Mouse (Mus musculus) Patski (cell line): ENCODE data around the gene Proser3. TPM values are rescaled to one million over a fixed set of nuclear protein-coding genes. Genes with fewer than 3 reads are reported as not detected.

ENCODE experiments used
- ATAC-seq: fragments of 100-300 bp; one replicate; pipeline ENCODE4 v1.8.0; 2021
- CTCF ChIA-PET: fragments of 350-600 bp; sonication (Branson Sonifier 250); formaldehyde crosslinking; loops from one replicate; lab custom pipeline; 2022; ENCODE audit warnings: inconsistent platforms; lab: Charles Lee
- POLR2A ChIA-PET: fragments of 350-600 bp; sonication (Branson Sonifier 250); formaldehyde crosslinking; loops from one replicate; lab custom pipeline; 2022; ENCODE audit warnings: antibody characterized with exemption, inconsistent platforms; lab: Charles Lee
- DNase-seq: peaks from one replicate; pipeline ENCODE4 v3.0.0-alpha.2; 2011; ENCODE audit warnings: low read depth, low spot score
- H3K27me3 ChIP-seq: fragments of 371-371 bp; one replicate; pipeline ENCODE4 v1.5.1; 2021
- CTCF ChIP-seq: fragments of 100-300 bp; IDR thresholded peaks from one replicate; pipeline ENCODE4 v1.5.1; 2021
- in situ Hi-C: fragments of 300-500 bp; cut with MboI; formaldehyde crosslinking; loops from 3 replicates; pipeline ENCODE4 v1.11.1; 2018; ENCODE audit warnings: low pct_unique_long_range_greater_than_20kb, mixed read lengths
- polyA plus RNA-seq: library from polyadenylated mRNA; unstranded; gene quantifications from one replicate; pipeline ENCODE4 v1.2.3, GENCODE M21; 2021

Gene Proser3
- polyA plus RNA-seq, 1 experiment from 2014 or later = 19.5 TPM

DNA sequence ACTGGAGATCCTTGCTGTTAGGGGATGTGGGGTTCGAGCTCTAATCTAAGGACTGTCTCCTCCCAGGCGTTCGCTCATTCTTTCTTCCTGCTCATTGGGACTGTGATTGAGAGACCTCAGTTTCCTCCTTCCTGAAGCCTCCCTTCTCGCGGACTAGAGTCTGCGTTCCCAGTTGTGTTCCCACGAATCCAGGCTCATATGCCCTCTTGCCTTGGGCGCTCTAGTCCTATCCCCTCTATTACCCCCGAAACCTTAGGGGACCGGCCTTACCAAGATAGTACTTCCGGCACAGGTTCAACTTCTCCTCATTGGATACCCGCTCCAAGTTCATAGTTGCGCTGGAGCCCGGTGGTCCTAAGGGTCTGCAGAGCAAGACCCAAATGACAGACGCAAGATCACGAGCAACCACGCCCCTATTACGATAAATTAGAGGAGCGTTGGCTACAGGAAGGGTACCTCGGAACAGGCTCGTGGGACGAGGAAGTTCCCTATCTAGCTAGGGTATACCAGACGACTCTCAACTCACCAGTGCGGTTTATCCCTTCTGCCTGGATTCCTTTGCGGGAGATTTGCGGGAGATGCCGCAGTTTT is 10.5 kb upstream of the Proser3 start:
- DNase-seq (no peak), ATAC-seq (no peak)
- in situ Hi-C loops = no loop called here
- ChIA-PET POLR2A (interaction anchor here (1.1 kb wide), 1 partner anchor 10 kb away, joined by 3 read pairs; no protein-coding TSS in a partner anchor), CTCF (no interaction called here)
- no peaks in the 10 kb centered on the region for H3K27me3 ChIP-seq
- no peak for TF ChIP-seq CTCF

DNA sequence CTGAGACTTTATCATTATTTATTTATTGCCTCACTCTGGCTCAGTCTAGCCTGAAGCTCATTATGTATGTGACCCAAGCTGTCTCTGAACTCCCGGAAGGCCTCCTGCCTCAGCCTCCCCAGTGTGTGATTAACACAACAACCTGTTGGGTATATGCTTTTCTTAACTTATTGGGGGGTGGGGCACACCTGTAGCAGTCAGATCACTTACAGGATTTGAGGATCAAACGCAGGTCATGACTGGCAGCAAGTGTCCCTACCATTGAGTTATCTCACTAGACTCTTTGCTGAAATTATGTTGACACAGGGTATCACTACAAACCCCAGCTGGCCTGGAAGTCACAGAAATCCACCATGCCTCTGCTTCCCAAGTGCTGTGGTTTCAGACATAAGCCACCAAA is 8.2 kb upstream of the Proser3 start:
- in situ Hi-C loops = no loop called here

DNA sequence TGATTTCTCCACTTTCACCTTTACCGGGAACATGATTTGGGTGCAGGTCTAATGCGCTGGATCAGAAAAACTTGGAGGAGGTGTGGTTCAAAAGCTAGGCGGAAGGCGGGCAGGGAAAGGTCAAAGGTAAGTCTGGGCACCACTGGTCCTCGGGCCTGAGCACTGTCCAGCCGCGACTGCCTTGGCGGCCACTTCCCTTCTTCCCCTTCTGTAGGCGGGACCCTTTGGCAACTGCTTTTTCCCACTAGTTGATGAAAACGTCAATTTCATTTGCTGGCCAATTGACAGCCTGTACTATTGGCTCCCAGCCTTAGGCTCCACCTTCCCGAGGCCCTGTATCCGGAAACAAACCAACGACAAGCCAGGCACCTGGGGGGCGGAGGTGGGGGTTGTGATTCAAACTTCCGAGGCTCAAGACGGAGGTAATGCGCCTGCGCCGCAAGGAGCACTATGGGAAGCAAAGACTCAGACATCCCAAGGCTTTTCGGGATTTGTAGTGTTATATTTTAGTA is 7.4 kb upstream of the Proser3 start, which contains the start of gene Lin37:
TSS of gene Lin37 (minus strand) at position 396 of the 512 bp plus-strand sequence.
- CTCF ChIA-PET = no interaction called here
- peak; percentile 83 for ATAC-seq
- no peak for TF ChIP-seq CTCF

More for the DNA sequence above, 8.2 kb upstream of the Proser3 start:
- ChIA-PET POLR2A (interaction anchor here (0.5 kb wide), 1 partner anchor 203 kb away, joined by 3 read pairs; no protein-coding TSS in a partner anchor), CTCF (no interaction called here)
- DNase-seq = no peak
- no peak for TF ChIP-seq CTCF
- no peak for ATAC-seq
- no peaks in the 10 kb centered on the region for H3K27me3 ChIP-seq

DNA sequence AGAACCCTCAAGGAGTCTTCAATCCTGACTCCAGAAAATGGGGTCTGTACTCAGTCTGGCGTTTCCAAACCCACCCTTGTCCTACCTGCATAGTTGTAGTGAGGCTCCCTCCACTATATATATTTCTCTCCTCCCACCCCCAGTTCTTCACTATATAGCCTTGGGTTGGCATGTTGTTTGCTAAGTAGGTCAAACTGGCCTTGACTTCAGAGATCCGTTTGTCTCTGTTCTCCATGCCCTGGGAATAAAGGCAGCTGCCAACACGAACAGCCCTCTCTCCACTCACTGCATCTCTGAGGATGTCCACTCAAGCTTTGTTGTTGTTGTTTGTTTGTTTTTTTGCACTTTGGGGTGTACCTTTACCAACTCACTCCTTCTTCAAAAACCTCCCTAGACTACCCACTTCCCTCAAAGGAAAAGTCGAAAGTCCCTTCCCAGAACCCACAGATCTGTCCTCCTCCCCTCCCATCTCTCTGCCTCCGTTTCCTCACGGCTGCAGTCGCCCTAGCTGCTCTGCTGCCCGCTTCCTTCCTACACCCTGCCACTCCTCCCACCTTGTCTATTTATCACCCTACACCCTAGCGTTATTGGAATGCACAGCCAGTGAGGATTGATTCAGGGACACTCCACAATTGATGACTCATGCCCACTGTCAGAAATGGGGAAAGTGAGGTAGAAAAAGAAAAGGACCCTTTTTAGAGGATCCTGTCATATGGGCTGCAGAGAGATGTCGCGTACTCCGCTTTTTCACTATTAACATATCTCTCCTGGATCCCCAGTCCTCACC is 6.8 kb upstream of the Proser3 start:
- DNase-seq (no peak), ATAC-seq (no peak)
- CTCF ChIA-PET = no interaction called here
- no peaks in the 10 kb centered on the region for H3K27me3 ChIP-seq
- in situ Hi-C loops = loop anchor here (10.0 kb wide), 1 partner anchor 1734 kb away; the partner anchor contains the start of gene Ech1
- POLR2A ChIA-PET = interaction anchor here (1.1 to 1.5 kb wide), 2 partner anchors 9 to 19 kb away, joined by 3 read pairs; no protein-coding TSS in a partner anchor
- no peak for TF ChIP-seq CTCF

More for the DNA sequence above, 7.4 kb upstream of the Proser3 start, which contains the start of gene Lin37:
- H3K27me3 ChIP-seq = no peaks in the 10 kb centered on the region
- POLR2A ChIA-PET = interaction anchor here (0.5 to 1.5 kb wide), 3 partner anchors 8 to 202 kb away, joined by 3 read pairs; no protein-coding TSS in a partner anchor
- peak; percentile 95 for DNase-seq
- in situ Hi-C loops = loop anchor here (10.0 kb wide), 1 partner anchor 1735 kb away; the partner anchor contains the start of gene Ech1

DNA sequence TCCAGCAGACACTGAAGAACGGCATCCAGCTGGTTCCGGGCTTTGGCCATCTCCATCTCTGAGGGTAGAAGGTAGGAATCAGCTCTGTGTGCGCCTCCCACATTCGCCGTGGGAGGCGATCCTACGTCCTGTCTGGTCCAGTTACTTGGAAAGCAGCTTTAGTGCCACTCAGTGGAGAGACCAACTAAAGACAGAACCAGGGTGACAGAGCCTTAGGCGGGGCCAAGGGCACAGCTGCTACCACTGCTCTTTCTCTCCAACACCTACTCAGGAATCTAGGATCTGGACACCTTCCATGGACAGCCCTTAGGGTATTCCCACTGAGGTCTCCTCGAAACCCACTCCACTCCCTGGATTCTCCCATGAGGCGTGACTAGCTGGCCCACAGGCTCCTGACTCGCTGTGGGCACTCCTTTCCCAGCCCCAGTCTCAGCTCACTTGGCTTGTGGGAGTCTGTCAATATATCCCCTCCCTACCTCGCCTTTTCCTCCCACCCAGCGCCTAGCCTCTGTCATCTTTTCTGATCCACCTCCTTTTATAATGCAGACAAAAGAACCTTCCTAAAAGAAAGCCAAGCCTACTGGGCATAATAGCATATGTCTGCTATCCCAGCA is 5.9 kb upstream of the Proser3 start:
- in situ Hi-C loops = loop anchor here (10.0 kb wide), 1 partner anchor 1733 kb away; the partner anchor contains the start of gene Ech1
- ATAC-seq (no peak), DNase-seq (no peak)
- no peak for TF ChIP-seq CTCF
- no peaks in the 10 kb centered on the region for H3K27me3 ChIP-seq
- CTCF ChIA-PET = interaction anchor here (1.8 kb wide), 1 partner anchor 16 kb away, joined by 5 read pairs; no protein-coding TSS in a partner anchor
- POLR2A ChIA-PET = interaction anchor here (1.2 to 1.5 kb wide), 3 partner anchors 10 to 30 kb away, joined by 3 to 5 read pairs (median 3); partner anchors contain the start of gene Kmt2b

DNA sequence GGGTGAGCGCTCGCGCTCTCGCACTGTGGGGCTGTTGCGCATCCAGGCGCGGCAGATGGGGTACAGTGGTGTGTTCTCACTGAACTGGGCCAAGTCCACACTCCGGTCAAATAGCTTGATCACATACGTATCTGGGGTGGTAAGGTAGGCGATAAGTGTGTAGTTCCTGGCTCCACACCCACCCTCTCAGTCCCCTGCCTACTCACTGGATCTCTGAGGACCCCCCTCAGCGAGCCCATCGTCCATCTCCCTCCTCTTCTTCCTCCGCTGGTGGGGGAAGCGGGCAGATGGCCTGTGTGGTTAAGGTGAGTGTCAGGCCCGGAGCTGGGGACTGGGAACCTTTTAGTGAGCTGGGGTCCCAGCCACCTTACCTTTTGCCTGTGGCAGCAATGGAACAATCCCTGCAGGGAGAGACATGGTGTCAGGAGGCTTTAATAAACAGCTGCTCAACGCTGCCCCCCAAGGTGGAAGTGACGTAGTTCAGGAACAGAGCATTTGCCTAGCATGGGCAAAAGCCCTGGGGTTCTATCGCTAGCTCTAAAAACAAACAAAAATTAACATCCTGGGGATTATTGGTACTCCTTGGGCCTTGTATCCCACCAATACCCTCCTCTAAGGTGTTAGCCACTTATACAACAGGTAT is 4.9 kb upstream of the Proser3 start:
- H3K27me3 ChIP-seq = no peaks in the 10 kb centered on the region
- in situ Hi-C loops = loop anchor here (10.0 kb wide), 1 partner anchor 1732 kb away; the partner anchor contains the start of gene Ech1
- POLR2A ChIA-PET = interaction anchor here (1.2 to 1.3 kb wide), 2 partner anchors 19 to 31 kb away, joined by 3 to 5 read pairs; partner anchors contain the start of gene Kmt2b
- CTCF ChIA-PET = interaction anchor here (1.8 kb wide), 1 partner anchor 17 kb away, joined by 5 read pairs; no protein-coding TSS in a partner anchor
- ATAC-seq (no peak), DNase-seq (no peak)
- no peak for TF ChIP-seq CTCF

DNA sequence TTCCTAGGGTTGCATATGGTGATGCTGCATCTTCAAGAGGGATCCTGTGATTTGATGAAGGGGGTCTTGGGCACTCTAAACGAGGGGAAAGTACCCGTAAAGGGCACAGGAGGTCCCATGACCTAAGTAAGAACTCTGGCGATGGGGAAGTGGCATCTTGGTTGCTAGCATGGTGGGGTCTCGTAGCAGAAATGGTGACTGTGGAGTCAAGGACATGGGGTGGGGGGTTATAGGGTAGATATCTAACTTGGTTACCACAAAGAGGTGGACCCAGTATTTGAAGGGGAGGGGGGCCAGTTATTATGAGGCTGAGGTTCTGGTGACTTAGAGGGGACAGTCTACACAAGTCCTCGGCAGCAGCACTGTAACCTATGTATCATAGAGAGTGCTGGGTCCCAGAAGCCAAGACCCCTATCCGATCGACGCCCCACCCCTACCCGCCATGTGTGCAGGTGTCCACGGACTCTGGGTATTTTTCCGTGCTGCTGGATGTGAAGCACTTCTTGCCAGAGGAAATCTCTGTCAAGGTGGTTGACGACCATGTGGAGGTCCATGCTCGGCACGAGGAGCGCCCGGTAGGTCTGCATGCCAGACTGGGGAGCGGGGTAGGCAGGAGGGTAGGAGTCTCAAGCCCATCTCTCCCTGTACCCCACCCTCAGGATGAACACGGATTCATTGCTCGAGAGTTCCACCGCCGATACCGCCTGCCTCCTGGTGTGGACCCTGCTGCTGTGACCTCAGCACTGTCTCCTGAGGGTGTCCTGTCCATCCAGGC is 1.9 kb upstream of the Proser3 start:
- TF ChIP-seq CTCF = no peak
- ATAC-seq = no peak
- in situ Hi-C loops = loop anchor here (10.0 kb wide), 1 partner anchor 1729 kb away; the partner anchor contains the start of gene Ech1
- no peak for DNase-seq
- POLR2A ChIA-PET = no interaction called here
- CTCF ChIA-PET = interaction anchor here (1.8 kb wide), 1 partner anchor 18 kb away, joined by 6 read pairs; no protein-coding TSS in a partner anchor
- H3K27me3 ChIP-seq = no peaks in the 10 kb centered on the region

DNA sequence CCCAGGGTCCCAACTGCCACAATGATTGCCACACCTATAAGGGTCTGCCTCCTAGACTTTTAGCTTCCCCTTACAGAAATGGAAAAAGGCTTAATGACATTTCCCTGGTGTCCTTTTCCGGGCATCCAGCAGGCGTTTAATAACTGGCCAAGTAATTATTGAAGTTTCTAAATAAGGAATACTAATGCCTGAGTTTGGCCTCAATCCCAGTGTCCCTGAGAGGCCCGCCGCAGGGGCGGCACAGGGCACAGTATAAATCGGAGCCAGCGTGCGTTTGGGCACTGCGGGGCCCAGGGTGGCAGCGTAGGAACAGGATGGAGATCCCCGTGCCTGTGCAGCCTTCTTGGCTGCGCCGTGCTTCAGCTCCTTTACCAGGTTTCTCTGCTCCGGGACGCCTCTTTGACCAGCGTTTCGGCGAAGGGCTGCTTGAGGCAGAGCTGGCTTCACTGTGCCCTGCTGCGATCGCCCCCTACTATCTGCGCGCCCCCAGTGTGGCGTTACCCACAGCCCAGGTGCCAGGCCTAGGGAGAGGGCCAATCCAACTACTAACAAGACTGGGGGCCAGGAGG is 1.0 kb upstream of the Proser3 start:
- DNase-seq (no peak), ATAC-seq (no peak)
- H3K27me3 ChIP-seq = no peaks in the 10 kb centered on the region
- in situ Hi-C loops = loop anchor here (10.0 kb wide), 1 partner anchor 1728 kb away; the partner anchor contains the start of gene Ech1
- POLR2A ChIA-PET = interaction anchor here (0.7 to 1.0 kb wide), 3 partner anchors 10 to 32 kb away, joined by 3 read pairs; partner anchors contain the start of genes Gm49396 and U2af1l4
- CTCF ChIA-PET = interaction anchor here (0.8 to 1.8 kb wide), 3 partner anchors 16 to 62 kb away, joined by 3 to 6 read pairs (median 6); no protein-coding TSS in a partner anchor
- no peak for TF ChIP-seq CTCF
